Mouse (Mus musculus): ENCODE results near the gene 1110051M20Rik.

DNA sequence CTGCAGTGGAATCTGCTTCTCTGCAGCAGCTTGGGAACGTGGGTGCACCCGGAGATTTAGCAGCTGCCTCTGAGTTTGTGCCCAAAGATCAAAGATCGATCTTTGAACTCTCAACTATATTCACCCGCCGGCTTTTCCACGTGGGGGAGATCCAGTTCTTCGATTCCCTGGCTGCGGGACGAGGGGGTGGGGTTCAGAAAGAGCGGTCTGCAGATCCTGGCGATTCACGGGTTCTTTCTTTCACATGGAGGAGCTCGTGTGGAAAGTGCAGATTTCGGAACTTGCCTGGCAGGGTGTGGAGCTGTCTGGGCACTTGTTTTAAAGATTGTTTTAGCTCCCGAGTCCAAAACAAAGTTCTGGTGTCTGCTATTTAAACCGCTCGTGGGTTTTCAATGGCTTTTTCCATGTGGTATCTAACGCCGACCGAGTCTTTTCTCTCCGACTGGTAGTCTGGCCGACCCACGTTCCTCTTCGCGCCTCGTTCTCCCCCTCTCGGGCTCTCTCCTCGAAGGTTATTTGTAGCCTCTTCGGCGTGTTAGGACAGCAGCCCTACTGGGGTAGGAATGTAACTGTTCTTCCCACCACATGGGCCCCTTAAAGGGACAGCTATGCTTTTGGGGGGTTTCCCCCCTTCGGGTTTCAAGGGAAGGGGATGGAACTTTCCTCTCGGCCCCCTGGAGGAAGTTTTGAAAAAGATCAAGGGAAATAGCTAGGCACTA lies 14.3 kb upstream of the 1110051M20Rik start:
- TF ChIP-seq CTCF (IDR thresholded peaks at IDR 0.05) (peak; percentile 50), EP300 (IDR thresholded peaks at IDR 0.05) (no peak)

Data from lung, postnatal 0 days (tissue).